Mouse (Mus musculus) kidney, postnatal 0 days (tissue): ENCODE data around the gene Rnase13. TPM values are rescaled to one million over a fixed set of nuclear protein-coding genes. Genes with fewer than 3 reads are reported as not detected.

ENCODE experiments used
- ATAC-seq: fragments of 200-750 bp; cut with Nextera tagmentation; replicated peaks from 2 replicates; pipeline ENCODE4 v1.8.0; 2017; ENCODE audit warnings: low read depth, moderate number of reproducible peaks, moderate TSS enrichment, moderate library complexity; ENCODE audit not compliant: low FRiP score
- DNase-seq: peaks from one replicate; pipeline ENCODE4 v3.0.0-alpha.2; 2016; ENCODE audit warnings: low spot score
- H3K27ac ChIP-seq: fragments of 300-500 bp; sonication (generic); 2 replicates; pipeline ENCODE4 v1.5.1; 2014; ENCODE audit warnings: mild to moderate bottlenecking
- H3K27me3 ChIP-seq: fragments of 300-500 bp; sonication (generic); 2 replicates; pipeline ENCODE4 v1.6.1; 2014; ENCODE audit warnings: low read length, mixed read lengths; ENCODE audit not compliant: insufficient read depth
- H3K36me3 ChIP-seq: fragments of 300-500 bp; sonication (generic); 2 replicates; pipeline ENCODE4 v1.6.1; 2014; ENCODE audit warnings: low read length, mixed read lengths; ENCODE audit not compliant: insufficient read depth
- H3K4me1 ChIP-seq: fragments of 300-500 bp; sonication (generic); replicated peaks from 2 replicates; pipeline ENCODE4 v1.6.1; 2014; ENCODE audit warnings: antibody characterized with exemption, low read length, mixed read lengths; ENCODE audit not compliant: insufficient read depth
- H3K4me2 ChIP-seq: fragments of 300-500 bp; sonication (generic); 2 replicates; pipeline ENCODE4 v1.6.1; 2014; ENCODE audit warnings: mild to moderate bottlenecking, low read length, moderate library complexity, mixed read lengths
- H3K4me3 ChIP-seq: fragments of 300-500 bp; sonication (generic); replicated peaks from 2 replicates; pipeline ENCODE4 v1.5.1; 2014; ENCODE audit warnings: low read depth, low read length
- H3K9ac ChIP-seq: fragments of 300-500 bp; sonication (generic); 2 replicates; pipeline ENCODE4 v1.6.1; 2014; ENCODE audit warnings: low read depth, low read length
- H3K9me3 ChIP-seq: fragments of 300-500 bp; sonication (generic); replicated peaks from 2 replicates; pipeline ENCODE4 v1.6.1; 2016; ENCODE audit warnings: low read length, inconsistent platforms, mixed read lengths
- CTCF ChIP-seq: IDR thresholded peaks from 2 replicates; pipeline ENCODE4 v1.5.1; 2016; ENCODE audit warnings: antibody characterized with exemption, low read depth, mild to moderate bottlenecking, moderate library complexity
- WGBS: fragments of 180-500 bp; shearing (Covaris S2); extraction: QIAGEN DNeasy Blood & Tissue Kit; methylation state at CpG from one replicate; pipeline ENCODE4 v1.1.7; 2014; 5-methylcytosine and 5-hydroxymethylcytosine counted together
- polyA plus RNA-seq: library from polyadenylated mRNA; unstranded; fragments of >200 nt; fragmentation: Nextera tagmentation; extraction: Ambion mirVana; gene quantifications from 2 replicates; pipeline ENCODE4 v1.2.1, GENCODE M21; 2015

The Rnase13 gene
- polyA plus RNA-seq, 1 experiment from 2014 or later = not detected

DNA sequence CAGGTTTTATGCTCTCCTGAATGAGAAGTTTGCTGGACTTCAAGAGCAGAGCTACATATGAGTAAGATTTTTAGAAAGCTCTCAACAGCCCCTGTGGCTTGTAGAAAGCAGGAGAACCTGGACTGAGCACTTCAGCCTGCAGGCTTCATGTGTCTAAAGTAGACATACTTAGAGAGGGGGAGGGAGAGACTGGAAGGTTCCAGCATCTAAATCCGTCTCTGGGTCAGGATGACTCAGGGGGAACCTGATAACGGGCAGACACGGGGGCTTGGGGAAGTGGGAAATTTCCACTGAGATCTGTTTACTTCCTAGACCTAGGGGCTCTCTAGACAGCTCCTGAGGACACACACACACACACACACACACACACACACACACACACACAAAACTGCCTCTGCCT lies 7.5 kb downstream of the Rnase13 start:
- Histone ChIP-seq H3K9me3 (no peaks in the 10 kb centered on the region), H3K27ac (peak overlapping the region; percentile 57), H3K9ac (no peak overlapping the region), H3K36me3 (no peaks in the 10 kb centered on the region), H3K4me1 (0 out of 2 replicates have a peak, but pooled peaks cover 11% of the 10 kb centered on the region), H3K4me2 (no peak overlapping the region), H3K27me3 (no peaks in the 10 kb centered on the region), H3K4me3 (no peak overlapping the region)
- DNase-seq = peak; percentile 57
- no peak for TF ChIP-seq CTCF
- ATAC-seq = no peak
- WGBS = 2% methylated on average over 3 of the region's 3 CpGs

DNA sequence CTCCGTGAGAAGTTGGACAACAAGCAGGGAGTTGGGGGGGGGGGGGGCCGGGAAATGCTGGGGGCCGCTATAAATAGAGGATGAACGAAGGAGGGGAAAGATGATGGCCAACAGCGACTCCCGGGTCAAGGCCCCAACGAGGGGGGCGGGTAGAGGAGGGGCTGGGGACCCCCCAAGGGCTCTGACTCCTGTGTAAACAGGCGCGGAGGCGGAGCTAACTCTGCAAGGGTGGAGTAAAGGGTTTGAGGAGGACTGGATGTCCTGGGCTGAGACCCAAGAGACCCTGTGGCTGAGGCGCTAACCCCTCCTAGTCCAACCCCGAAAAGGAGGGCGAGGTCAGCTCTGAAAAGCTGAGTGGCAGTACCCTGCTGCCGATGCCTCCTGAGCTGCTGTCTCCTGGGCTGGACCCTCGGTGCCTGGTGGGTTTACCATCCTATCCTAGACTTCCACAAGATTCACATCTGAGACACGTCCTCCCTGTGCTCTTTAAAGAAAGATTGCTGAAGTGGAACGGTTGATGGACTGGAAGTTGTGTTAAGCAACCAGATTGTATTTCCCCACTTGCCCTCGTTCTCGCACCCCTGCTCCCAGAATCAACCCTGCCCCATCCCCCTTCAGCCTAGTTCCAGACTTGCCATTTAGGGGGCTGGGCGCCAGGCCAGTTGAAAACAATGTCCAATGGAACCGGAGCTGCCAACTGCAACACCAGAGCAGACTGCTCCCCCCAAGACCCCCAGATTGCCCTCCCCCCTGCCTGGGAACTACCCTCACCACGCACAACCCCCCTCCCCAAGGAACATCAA lies 8.4 kb downstream of the Rnase13 start, which contains the start of gene Ndrg2:
Gene Ndrg2, minus strand, starts transcription at position 199 of the 803 bp plus-strand sequence.
- TF ChIP-seq CTCF = no peak
- no peaks in the 10 kb centered on the region for H3K27me3 ChIP-seq
- H3K36me3 ChIP-seq = no peaks in the 10 kb centered on the region
- H3K9me3 ChIP-seq = no peaks in the 10 kb centered on the region
- DNase-seq (peak; percentile 72), ATAC-seq (peak; percentile 70)
- peak within 1 kb of the TSS; percentile 62 for H3K4me3 ChIP-seq
- H3K4me1 ChIP-seq = 0 out of 2 replicates have a peak, but pooled peaks cover 11% of the 10 kb centered on the region
- 1% methylated on average over 22 of the region's 23 CpGs for WGBS
- peak within 1 kb of the TSS; percentile 74 for H3K9ac ChIP-seq
- H3K27ac ChIP-seq = peak within 1 kb of the TSS; percentile 87
- peak within 1 kb of the TSS; percentile 100 for H3K4me2 ChIP-seq

GRCm38 (mm10) chr14:51913062-51913959 lies 9.3 kb downstream of the Rnase13 start:
- H3K4me2 ChIP-seq = peak overlapping the region; percentile 100
- peak overlapping the region; percentile 74 for H3K9ac ChIP-seq
- peak overlapping the region; percentile 87 for H3K27ac ChIP-seq
- ATAC-seq (peak; percentile 91), DNase-seq (peak; percentile 83)
- WGBS = under 1% methylated on average over 56 of the region's 58 CpGs
- H3K4me1 ChIP-seq = 0 out of 2 replicates have a peak, but pooled peaks cover 11% of the 10 kb centered on the region
- peak overlapping the region; percentile 62 for H3K4me3 ChIP-seq
- H3K27me3 ChIP-seq = no peaks in the 10 kb centered on the region
- no peaks in the 10 kb centered on the region for H3K9me3 ChIP-seq
- H3K36me3 ChIP-seq = no peaks in the 10 kb centered on the region
- no peak for TF ChIP-seq CTCF

GRCm38 (mm10) chr14:51912391-51913061 lies 10.0 kb downstream of the Rnase13 start:
- Histone ChIP-seq H3K4me1 (0 out of 2 replicates have a peak, but pooled peaks cover 11% of the 10 kb centered on the region), H3K9me3 (no peaks in the 10 kb centered on the region), H3K36me3 (no peaks in the 10 kb centered on the region), H3K27ac (peak overlapping the region; percentile 87), H3K27me3 (no peaks in the 10 kb centered on the region), H3K4me3 (peak overlapping the region; percentile 62), H3K4me2 (peak overlapping the region; percentile 100), H3K9ac (peak overlapping the region; percentile 74)
- WGBS = 14% methylated on average over 14 of the region's 14 CpGs
- no peak for DNase-seq
- no peak for TF ChIP-seq CTCF
- ATAC-seq = no peak; the same call in none of the 2 replicates

DNA sequence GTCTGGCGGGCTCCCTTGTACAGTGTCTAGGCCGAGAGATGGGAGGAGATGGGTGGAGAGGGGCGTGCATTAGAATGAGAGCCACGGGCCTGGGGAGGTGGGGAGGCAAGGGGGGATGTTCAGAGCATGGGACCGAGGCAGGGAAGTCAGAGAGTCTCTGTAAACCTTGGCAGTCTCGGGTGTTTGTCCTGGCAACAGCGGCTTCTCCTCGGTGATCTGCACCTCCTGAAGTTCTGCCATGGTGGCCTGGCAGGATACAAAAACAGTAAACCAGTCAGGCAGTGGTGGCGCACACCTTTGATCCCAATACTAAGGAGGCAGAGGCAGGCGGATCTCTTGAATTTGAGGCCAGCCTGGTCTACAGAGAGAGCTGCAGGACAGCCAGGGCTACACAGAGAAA lies 11.3 kb downstream of the Rnase13 start:
- H3K36me3 ChIP-seq = no peaks in the 10 kb centered on the region
- TF ChIP-seq CTCF = no peak
- H3K27ac ChIP-seq = no peak overlapping the region
- no peak overlapping the region for H3K9ac ChIP-seq
- no peak for ATAC-seq
- H3K9me3 ChIP-seq = no peaks in the 10 kb centered on the region
- no peak overlapping the region for H3K4me2 ChIP-seq
- H3K4me1 ChIP-seq = 0 out of 2 replicates have a peak, but pooled peaks cover 11% of the 10 kb centered on the region
- 85% methylated on average over 10 of the region's 10 CpGs for WGBS
- no peak overlapping the region for H3K4me3 ChIP-seq
- DNase-seq = no peak
- H3K27me3 ChIP-seq = no peaks in the 10 kb centered on the region
